ENCODE assay signal across 8 mouse cellular contexts in the genomic region with DNA sequence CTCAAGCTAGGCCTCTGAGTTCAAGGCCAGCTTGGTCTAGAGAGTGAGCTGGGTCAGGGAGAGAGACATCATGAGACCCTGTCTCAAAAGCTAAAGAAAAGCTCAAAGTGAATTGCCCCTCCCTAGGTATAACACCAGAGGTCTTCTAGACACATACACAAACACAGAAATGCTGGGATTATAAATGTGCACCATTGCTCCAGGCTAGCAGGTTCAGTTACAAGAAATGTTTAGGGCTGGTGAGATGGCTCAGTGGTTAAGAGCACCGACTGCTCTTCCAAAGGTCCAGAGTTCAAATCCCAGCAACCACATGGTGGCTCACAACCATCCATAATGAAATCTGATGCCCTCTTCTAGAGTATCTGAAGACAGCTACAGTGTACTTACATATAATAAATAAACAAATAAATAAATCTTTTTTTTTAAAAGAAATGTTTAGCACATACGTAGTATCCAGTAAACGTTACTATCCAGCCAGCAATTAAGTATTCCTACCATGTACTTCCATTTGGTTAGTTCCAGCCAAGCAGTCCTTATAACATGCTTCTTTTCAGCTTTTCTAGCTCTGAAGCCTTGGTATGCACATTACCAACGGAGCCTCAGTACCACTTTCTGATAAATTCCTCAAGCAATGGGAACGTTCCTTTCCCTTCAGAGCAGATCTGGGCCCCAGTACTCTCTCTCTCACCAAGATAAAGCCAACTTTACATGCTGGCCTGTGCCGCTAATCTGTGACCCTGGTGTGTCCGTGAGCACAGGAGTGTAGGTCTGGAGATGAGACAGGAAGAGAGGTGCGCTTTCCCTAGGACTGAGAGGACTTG. TPM values are rescaled to one million over a fixed set of nuclear protein-coding genes. Genes with fewer than 3 reads are reported as not detected.
DNase-seq lines count a peak whose midpoint lies in the region; ATAC-seq and TF ChIP-seq lines count a peak whose summit lies in the region.

No protein-coding gene starts in this region.

- ATAC-seq in heart, embryonic 12.5 days (ENCODE audit: insufficient number of reproducible peaks, low FRiP score) = 0 out of 2 replicates have a peak, but pooled peaks have one; percentile 2
- no peak for ATAC-seq in G1E (ENCODE audit: extremely low read depth, insufficient number of reproducible peaks, low FRiP score, poor library complexity, severe bottlenecking)
- ATAC-seq in hindbrain, embryonic 14.5 days (ENCODE audit: low FRiP score) = no peak
- peak; percentile 31 for ATAC-seq in liver, embryonic 16.5 days (ENCODE audit: low read depth)
- no peak for ATAC-seq in megakaryocyte progenitor cell, adult 5-6 weeks (replicated peaks; ENCODE audit: poor library complexity)

- H3K27ac ChIP-seq in heart, embryonic 12.5 days (ENCODE audit: poor library complexity, severe bottlenecking) = no peak overlapping the region
- no peak overlapping the region for H3K27ac ChIP-seq in hindbrain, embryonic 14.5 days
- H3K27ac ChIP-seq in liver, embryonic 16.5 days (ENCODE audit: low read length) = peak overlapping the region; percentile 75

- H3K4me3 ChIP-seq in heart, embryonic 12.5 days = 0 out of 2 replicates have a peak overlapping the region, but pooled peaks have one; percentile 56
- peak overlapping the region; percentile 90 for H3K4me3 ChIP-seq in G1E (ENCODE audit: low read depth, low read length)
- peak overlapping the region; percentile 45; the same call in 1 of the 2 replicates for H3K4me3 ChIP-seq in hindbrain, embryonic 14.5 days (replicated peaks; ENCODE audit: low read length)
- H3K4me3 ChIP-seq in liver, embryonic 16.5 days (ENCODE audit: low read depth, low read length) = peak overlapping the region; percentile 75

- H3K4me2 ChIP-seq in heart, embryonic 12.5 days = peak overlapping the region; percentile 83
- peak overlapping the region; percentile 99 for H3K4me2 ChIP-seq in hindbrain, embryonic 14.5 days (replicated peaks)
- H3K4me2 ChIP-seq in liver, embryonic 16.5 days (ENCODE audit: low read depth, low read length) = peak overlapping the region; percentile 99

- H3K9me3 ChIP-seq in heart, embryonic 12.5 days (replicated peaks) = no peaks in the 10 kb centered on the region
- H3K9me3 ChIP-seq in G1E (replicated peaks) = no peaks in the 10 kb centered on the region
- H3K9me3 ChIP-seq in hindbrain, embryonic 14.5 days (ENCODE audit: control insufficient read depth, low read length) = no peaks in the 10 kb centered on the region
- no peaks in the 10 kb centered on the region for H3K9me3 ChIP-seq in liver, embryonic 16.5 days (replicated peaks; ENCODE audit: control insufficient read depth, low read length)

- no peak for TF ChIP-seq CTCF in G1E (IDR thresholded peaks at IDR 0.05; ENCODE audit: low read depth, low read length)

- H3K4me1 ChIP-seq in heart, embryonic 12.5 days (replicated peaks) = peaks cover 36% of the 10 kb centered on the region
- H3K4me1 ChIP-seq in G1E (ENCODE audit: insufficient read depth, low read depth, low read length) = peaks cover 83% of the 10 kb centered on the region
- H3K4me1 ChIP-seq in hindbrain, embryonic 14.5 days (replicated peaks; ENCODE audit: control insufficient read depth, insufficient read depth, low read length) = peaks cover 11% of the 10 kb centered on the region
- H3K4me1 ChIP-seq in liver, embryonic 16.5 days (ENCODE audit: control insufficient read depth, low read depth, low read length) = peaks cover 93% of the 10 kb centered on the region

- no peak for DNase-seq in heart, postnatal 14 days
- DNase-seq in G1E (ENCODE audit: low spot score) = no peak
- no peak for DNase-seq in hindbrain, embryonic 14.5 days (ENCODE audit: low spot score)
- DNase-seq in retina, postnatal 1 day = no peak
- DNase-seq in layer of hippocampus, adult 18-20 months (ENCODE audit: low spot score in 2 of 2) = no peak

- intact Hi-C loops in heart, postnatal 14 days (cut with DNase I) = no loop called here

- H3K36me3 ChIP-seq in heart, embryonic 12.5 days = no peaks in the 10 kb centered on the region
- H3K36me3 ChIP-seq in G1E (replicated peaks) = peaks cover 42% of the 10 kb centered on the region
- no peaks in the 10 kb centered on the region for H3K36me3 ChIP-seq in hindbrain, embryonic 14.5 days (replicated peaks; ENCODE audit: control insufficient read depth, insufficient read depth)
- no peaks in the 10 kb centered on the region for H3K36me3 ChIP-seq in liver, embryonic 16.5 days (ENCODE audit: control insufficient read depth, insufficient read depth)

- H3K9ac ChIP-seq in heart, embryonic 12.5 days = 0 out of 2 replicates have a peak overlapping the region, but pooled peaks have one; percentile 59
- H3K9ac ChIP-seq in hindbrain, embryonic 14.5 days = no peak overlapping the region
- H3K9ac ChIP-seq in liver, embryonic 16.5 days (ENCODE audit: low read depth, low read length) = peak overlapping the region; percentile 80

- 51% methylated on average over 8 of the region's 8 CpGs for WGBS in heart, embryonic 12.5 days
- 66% methylated on average over 8 of the region's 8 CpGs for WGBS in hindbrain, embryonic 14.5 days
- 37% methylated on average over 8 of the region's 8 CpGs for WGBS in liver, embryonic 16.5 days (ENCODE audit: insufficient replicate concordance)

- H3K27me3 ChIP-seq in heart, embryonic 12.5 days (replicated peaks) = peaks cover 21% of the 10 kb centered on the region
- no peaks in the 10 kb centered on the region for H3K27me3 ChIP-seq in G1E (ENCODE audit: insufficient read depth, low read length)
- H3K27me3 ChIP-seq in hindbrain, embryonic 14.5 days (ENCODE audit: control insufficient read depth, insufficient read depth, low read length) = 0 out of 2 replicates have a peak, but pooled peaks cover 7% of the 10 kb centered on the region
- no peaks in the 10 kb centered on the region for H3K27me3 ChIP-seq in liver, embryonic 16.5 days (ENCODE audit: control insufficient read depth, insufficient read depth, low read depth, low read length)

RNA-seq across cellular contexts. Expression of gene Notch3, which starts 54.0 kb away (rescaled TPM):
- 8.0 and 10.6 TPM in 2 replicates for polyA plus RNA-seq in heart, embryonic 12.5 days (2016; fragmentation: Nextera tagmentation; extraction: Ambion mirVana)
- 10 to 100 TPM; 43.3 to 44.2 TPM for total RNA-seq in heart, postnatal 14 days (2021)
- total RNA-seq in G1E (2014; fragmentation: Nextera tagmentation) = 3.3 and 4.4 TPM in 2 replicates
- 0.16 and 0.17 TPM in 2 replicates for total RNA-seq in G1E (2017)
- 4.2 and 4.4 TPM in 2 replicates for polyA plus RNA-seq in G1E (2012)
- polyA plus RNA-seq in hindbrain, embryonic 14.5 days (2014; fragmentation: Nextera tagmentation; extraction: Ambion mirVana) = 8.1 and 9.8 TPM in 2 replicates
- 0.42 and 0.73 TPM in 2 replicates for polyA plus RNA-seq in liver, embryonic 16.5 days (2015; fragmentation: Nextera tagmentation; extraction: Ambion mirVana)
- 0.02 TPM in 1 of 2 replicates, not detected in the other for total RNA-seq in megakaryocyte progenitor cell, adult 5-6 weeks (2015)
- total RNA-seq in megakaryocyte progenitor cell, adult 5-6 weeks (2017) = not detected in 2 replicates
- total RNA-seq in layer of hippocampus, adult 18-20 months (2021) = 1 to 10 TPM; 4.4 to 5.0 TPM

Comparison
In these comparisons a context has a peak if more than half of its experiments do, and no peak if none do; other contexts are left out.
1. ATAC-seq: peak in heart, embryonic 12.5 days (single experiment) and liver, embryonic 16.5 days (single experiment); none in G1E (single experiment), hindbrain, embryonic 14.5 days (single experiment) and megakaryocyte progenitor cell, adult 5-6 weeks (single experiment).
2. RNA of gene Notch3, which starts 54.0 kb away (total RNA-seq): 43.3 to 44.2 TPM in heart, postnatal 14 days; 4.4 to 5.0 TPM in layer of hippocampus, adult 18-20 months, 0.16 to 4.4 TPM in G1E and 0.02 TPM in megakaryocyte progenitor cell, adult 5-6 weeks; every median in the first group is over 4 times any median in the second.
3. Peak in every context shown above with its lines, with median percentiles within 50 percentile points of each other: H3K4me2 ChIP-seq and H3K4me3 ChIP-seq.